Mouse (Mus musculus) thymus, postnatal 0 days (tissue): ENCODE data around the gene Cdc42ep3. TPM values are rescaled to one million over a fixed set of nuclear protein-coding genes. Genes with fewer than 3 reads are reported as not detected.

Source experiments
- DNase-seq: peaks from one replicate; pipeline ENCODE4 v3.0.0-alpha.2; 2015; ENCODE audit warnings: low spot score
- polyA plus RNA-seq: library from polyadenylated mRNA; unstranded; fragments of >200 nt; fragmentation: Nextera tagmentation; extraction: Ambion mirVana; gene quantifications from 2 replicates; pipeline ENCODE4 v1.2.1, GENCODE M21; 2015

Cdc42ep3 gene
- 33.4 and 41.0 TPM in 2 replicates for polyA plus RNA-seq

- peak; percentile 70 for DNase-seq
Observed at GRCm38 (mm10) chr17:79354444-79355270, at the start of gene Cdc42ep3. Gene Cdc42ep3 (minus strand): TSS chr17:79355091.

GRCm38 (mm10) chr17:79400356-79400755 is 45.5 kb upstream of the Cdc42ep3 start:
- no peak for DNase-seq

GRCm38 (mm10) chr17:79398416-79398815 is 43.5 kb upstream of the Cdc42ep3 start:
- DNase-seq: no peak

- DNase-seq: no peak
Observed at GRCm38 (mm10) chr17:79394799-79395198, 39.9 kb upstream of the Cdc42ep3 start.

GRCm38 (mm10) chr17:79393886-79394285 is 39.0 kb upstream of the Cdc42ep3 start:
- no peak for DNase-seq

- DNase-seq: no peak
Observed at GRCm38 (mm10) chr17:79387465-79388066, 32.7 kb upstream of the Cdc42ep3 start.

- no peak for DNase-seq
Observed at GRCm38 (mm10) chr17:79381485-79381884, 26.6 kb upstream of the Cdc42ep3 start.

GRCm38 (mm10) chr17:79379191-79379590 is 24.3 kb upstream of the Cdc42ep3 start:
- DNase-seq: peak; percentile 9

GRCm38 (mm10) chr17:79376434-79377210 is 21.7 kb upstream of the Cdc42ep3 start:
- no peak for DNase-seq

GRCm38 (mm10) chr17:79372973-79373372 is 18.1 kb upstream of the Cdc42ep3 start:
- no peak for DNase-seq

GRCm38 (mm10) chr17:79364749-79365450 is 10.0 kb upstream of the Cdc42ep3 start:
- no peak for DNase-seq

GRCm38 (mm10) chr17:79356071-79356601 is 1.2 kb upstream of the Cdc42ep3 start:
- DNase-seq: peak; percentile 32

GRCm38 (mm10) chr17:79355271-79355991 is 540 bp upstream of the Cdc42ep3 start:
- DNase-seq: peak; percentile 73

GRCm38 (mm10) chr17:79354174-79354443 is 782 bp downstream of the Cdc42ep3 start:
- DNase-seq: peak; percentile 65

GRCm38 (mm10) chr17:79353446-79354173 is 1.3 kb downstream of the Cdc42ep3 start:
- peak; percentile 47 for DNase-seq

- DNase-seq: no peak
Observed at GRCm38 (mm10) chr17:79350751-79351191, 4.1 kb downstream of the Cdc42ep3 start.

GRCm38 (mm10) chr17:79349371-79349770 is 5.5 kb downstream of the Cdc42ep3 start:
- DNase-seq: no peak

- peak; percentile 23 for DNase-seq
Observed at GRCm38 (mm10) chr17:79347920-79348589, 6.8 kb downstream of the Cdc42ep3 start.

- no peak for DNase-seq
Observed at GRCm38 (mm10) chr17:79347291-79347690, 7.6 kb downstream of the Cdc42ep3 start.
